8 mouse cellular contexts compared by ENCODE assay signal in genomic region chr5:74126015-74126896, GRCm38 (mm10). TPM values are rescaled to one million over a fixed set of nuclear protein-coding genes. Genes with fewer than 3 reads are reported as not detected.
A peak's percentile ranks its signal among the peaks of the same experiment; 100 is the strongest.
DNase-seq lines count a peak whose midpoint lies in the region; ATAC-seq and TF ChIP-seq lines count a peak whose summit lies in the region.

No protein-coding gene starts in this region.

- no peaks in the 10 kb centered on the region for H3K27me3 ChIP-seq in embryonic facial prominence, embryonic 15.5 days
- H3K27me3 ChIP-seq in kidney, adult 2 months (replicated peaks; ENCODE audit: control insufficient read depth, insufficient read depth, low read length): no peaks in the 10 kb centered on the region
- H3K27me3 ChIP-seq in limb, embryonic 14.5 days (ENCODE audit: control insufficient read depth, insufficient read depth, low read length): no peaks in the 10 kb centered on the region
- H3K27me3 ChIP-seq in midbrain, embryonic 14.5 days (ENCODE audit: control insufficient read depth, insufficient read depth, low read length): no peaks in the 10 kb centered on the region
- H3K27me3 ChIP-seq in spleen, adult 2 months (ENCODE audit: control insufficient read depth, insufficient read depth, low read length): no peaks in the 10 kb centered on the region

- H3K9me3 ChIP-seq in embryonic facial prominence, embryonic 15.5 days (replicated peaks): no peaks in the 10 kb centered on the region
- H3K9me3 ChIP-seq in limb, embryonic 14.5 days (ENCODE audit: control insufficient read depth, low read length): no peaks in the 10 kb centered on the region
- no peaks in the 10 kb centered on the region for H3K9me3 ChIP-seq in midbrain, embryonic 14.5 days (ENCODE audit: control insufficient read depth, low read length)

- peak; percentile 75 to 77 for DNase-seq in B cell, adult 2 months
- peak; percentile 87 for DNase-seq in brain, embryonic 14.5 days (ENCODE audit: low read depth)
- DNase-seq in heart, adult 8-10 months (ENCODE audit: low spot score): peak; percentile 87
- DNase-seq in kidney, adult 2 months: peak; percentile 77
- peak; percentile 86 for DNase-seq in limb, embryonic 14.5 days (ENCODE audit: low spot score)
- peak; percentile 79 for DNase-seq in midbrain, embryonic 14.5 days
- peak; percentile 45 to 71 for DNase-seq in spleen, adult 2 months (ENCODE audit: low read depth in 1 of 2, low spot score in 2 of 2)

- peaks cover 16% of the 10 kb centered on the region for H3K4me1 ChIP-seq in embryonic facial prominence, embryonic 15.5 days
- H3K4me1 ChIP-seq in kidney, adult 2 months (ENCODE audit: control insufficient read depth, insufficient read depth, low read length): no peaks in the 10 kb centered on the region
- H3K4me1 ChIP-seq in limb, embryonic 14.5 days (ENCODE audit: control insufficient read depth, insufficient read depth, low read length): peaks cover 11% of the 10 kb centered on the region
- H3K4me1 ChIP-seq in midbrain, embryonic 14.5 days (ENCODE audit: control insufficient read depth, insufficient read depth, low read length): no peaks in the 10 kb centered on the region
- no peaks in the 10 kb centered on the region for H3K4me1 ChIP-seq in spleen, adult 2 months (ENCODE audit: control insufficient read depth, insufficient read depth, insufficient read length)

- 0 out of 2 replicates have a peak, but pooled peaks have one; percentile 8 for TF ChIP-seq POLR2A in brain, embryonic 14.5 days (IDR thresholded peaks at IDR 0.05; ENCODE audit: borderline replicate concordance, extremely low read depth, insufficient read depth, insufficient read length, poor library complexity, severe bottlenecking)
- no peak for TF ChIP-seq POLR2A in kidney, adult 2 months (IDR thresholded peaks at IDR 0.05; ENCODE audit: low read depth, low read length)
- TF ChIP-seq POLR2A in limb, embryonic 14.5 days (IDR thresholded peaks at IDR 0.05; ENCODE audit: borderline replicate concordance, extremely low read depth, insufficient read depth, insufficient read length): no peak
- TF ChIP-seq POLR2A in spleen, adult 2 months (IDR thresholded peaks at IDR 0.05; ENCODE audit: low read depth, low read length): no peak

- no peak for TF ChIP-seq CTCF in brain, embryonic 14.5 days (IDR thresholded peaks at IDR 0.05; ENCODE audit: borderline replicate concordance, extremely low read depth, insufficient read depth, insufficient read length)
- TF ChIP-seq CTCF in kidney, adult 2 months (conservative IDR thresholded peaks at IDR 0.05; ENCODE audit: insufficient read depth, insufficient read length, low read depth, low read length): no peak
- TF ChIP-seq CTCF in spleen, adult 2 months (IDR thresholded peaks at IDR 0.05; ENCODE audit: extremely low read depth, insufficient read depth, insufficient read length, insufficient replicate concordance): no peak

- ATAC-seq in embryonic facial prominence, embryonic 15.5 days (ENCODE audit: insufficient number of reproducible peaks, low FRiP score, low TSS enrichment, low read depth): peak; percentile 84
- peak; percentile 90 for ATAC-seq in limb, embryonic 14.5 days (ENCODE audit: low FRiP score, low read depth)
- peak; percentile 88; the same call in 1 of the 2 replicates for ATAC-seq in midbrain, embryonic 14.5 days (ENCODE audit: low FRiP score, low TSS enrichment)

- no peaks in the 10 kb centered on the region for H3K36me3 ChIP-seq in embryonic facial prominence, embryonic 15.5 days
- no peaks in the 10 kb centered on the region for H3K36me3 ChIP-seq in kidney, adult 2 months (ENCODE audit: control insufficient read depth, insufficient read depth, low read length)
- no peaks in the 10 kb centered on the region for H3K36me3 ChIP-seq in limb, embryonic 14.5 days (ENCODE audit: control insufficient read depth, insufficient read depth, low read length)
- no peaks in the 10 kb centered on the region for H3K36me3 ChIP-seq in midbrain, embryonic 14.5 days (ENCODE audit: control insufficient read depth, insufficient read depth, low read length)
- no peaks in the 10 kb centered on the region for H3K36me3 ChIP-seq in spleen, adult 2 months (ENCODE audit: control insufficient read depth, insufficient read depth, low read length)

- WGBS in embryonic facial prominence, embryonic 15.5 days: 70% methylated on average over 32 of the region's 32 CpGs
- WGBS in kidney, adult 2 months: 68% methylated on average over 32 of the region's 32 CpGs
- 68% methylated on average over 32 of the region's 32 CpGs for WGBS in limb, embryonic 14.5 days
- 68% methylated on average over 32 of the region's 32 CpGs for WGBS in midbrain, embryonic 14.5 days
- 56% methylated on average over 32 of the region's 32 CpGs for WGBS in spleen, adult 2 months

- H3K9ac ChIP-seq in embryonic facial prominence, embryonic 15.5 days: no peak overlapping the region
- 0 out of 2 replicates have a peak overlapping the region, but pooled peaks have one; percentile 43 for H3K9ac ChIP-seq in limb, embryonic 14.5 days (ENCODE audit: low read depth, low read length, severe bottlenecking)
- no peak overlapping the region for H3K9ac ChIP-seq in midbrain, embryonic 14.5 days (replicated peaks; ENCODE audit: low read length)

- H3K4me2 ChIP-seq in embryonic facial prominence, embryonic 15.5 days (replicated peaks): peak overlapping the region; percentile 35
- peak overlapping the region; percentile 34 for H3K4me2 ChIP-seq in limb, embryonic 14.5 days (replicated peaks; ENCODE audit: low read depth, low read length, severe bottlenecking)
- peak overlapping the region; percentile 42 for H3K4me2 ChIP-seq in midbrain, embryonic 14.5 days (ENCODE audit: low read length)

- H3K4me3 ChIP-seq in embryonic facial prominence, embryonic 15.5 days (replicated peaks): peak overlapping the region; percentile 32
- peak overlapping the region; percentile 46 for H3K4me3 ChIP-seq in kidney, adult 2 months (ENCODE audit: insufficient read depth, low read depth, low read length)
- H3K4me3 ChIP-seq in limb, embryonic 14.5 days (replicated peaks; ENCODE audit: low read length): peak overlapping the region; percentile 21
- peak overlapping the region; percentile 31 for H3K4me3 ChIP-seq in midbrain, embryonic 14.5 days (replicated peaks; ENCODE audit: low read depth, low read length)
- H3K4me3 ChIP-seq in spleen, adult 2 months (ENCODE audit: extremely low read depth, insufficient read depth, insufficient read length): peak overlapping the region; percentile 64

- H3K27ac ChIP-seq in embryonic facial prominence, embryonic 15.5 days (replicated peaks): no peak overlapping the region; the same call in 1 of the 2 replicates
- H3K27ac ChIP-seq in kidney, adult 2 months (ENCODE audit: insufficient read depth, low read depth, low read length): no peak overlapping the region
- H3K27ac ChIP-seq in limb, embryonic 14.5 days (replicated peaks; ENCODE audit: low read depth, low read length): no peak overlapping the region
- H3K27ac ChIP-seq in midbrain, embryonic 14.5 days (replicated peaks; ENCODE audit: low read depth, low read length): no peak overlapping the region; the same call in 1 of the 2 replicates
- H3K27ac ChIP-seq in spleen, adult 2 months (ENCODE audit: insufficient read depth, low read length): no peak overlapping the region

RNA-seq across cellular contexts. Expression of gene Usp46, which starts 58.0 kb away (rescaled TPM):
- polyA plus RNA-seq in brain, embryonic 14.5 days (2012; rRNA removed): 17.2 and 24.4 TPM in 2 replicates
- polyA plus RNA-seq in embryonic facial prominence, embryonic 15.5 days (2015; fragmentation: Nextera tagmentation; extraction: Ambion mirVana): 27.2 and 30.3 TPM in 2 replicates
- 10 to 100 TPM; 32.2 to 40.1 (median 34.8) TPM for total RNA-seq in heart, adult 8-10 months (2022)
- polyA plus RNA-seq in kidney, adult 2 months (2012; rRNA removed): 6.9 and 9.1 TPM in 2 replicates
- 20.0 and 20.9 TPM in 2 replicates for polyA plus RNA-seq in limb, embryonic 14.5 days (2012; rRNA removed)
- polyA plus RNA-seq in limb, embryonic 14.5 days (2014; fragmentation: Nextera tagmentation; extraction: Ambion mirVana): 39.1 and 39.9 TPM in 2 replicates
- polyA plus RNA-seq in midbrain, embryonic 14.5 days (2014; fragmentation: Nextera tagmentation; extraction: Ambion mirVana): 39.5 and 49.4 TPM in 2 replicates
- 1.8 and 2.7 TPM in 2 replicates for polyA plus RNA-seq in spleen, adult 2 months (2012; rRNA removed)
